8 mouse cellular contexts compared by ENCODE assay signal in genomic region chr7:25181331-25181790, GRCm38 (mm10). TPM values are rescaled to one million over a fixed set of nuclear protein-coding genes. Genes with fewer than 3 reads are reported as not detected.
DNase-seq lines count a peak whose midpoint lies in the region; ATAC-seq and TF ChIP-seq lines count a peak whose summit lies in the region.

No protein-coding gene starts in this region.

- H3K27ac ChIP-seq in embryonic facial prominence, embryonic 11.5 days (replicated peaks; ENCODE audit: low read depth, low read length): no peak overlapping the region
- H3K27ac ChIP-seq in liver, adult 2 months (replicated peaks; ENCODE audit: insufficient read depth, low read depth, low read length): no peak overlapping the region
- H3K27ac ChIP-seq in midbrain, postnatal 0 days (ENCODE audit: low read depth, low read length): no peak overlapping the region

- peaks cover 46% of the 10 kb centered on the region for H3K27me3 ChIP-seq in Patski
- peaks cover 52% of the 10 kb centered on the region for H3K27me3 ChIP-seq in embryonic facial prominence, embryonic 11.5 days (ENCODE audit: control insufficient read depth, insufficient read depth, low read length)
- peaks cover 15% of the 10 kb centered on the region for H3K27me3 ChIP-seq in liver, adult 2 months (ENCODE audit: control insufficient read depth, insufficient read depth, low read length)
- peaks cover 4% of the 10 kb centered on the region; the same call in 1 of the 2 replicates for H3K27me3 ChIP-seq in midbrain, postnatal 0 days (ENCODE audit: insufficient read depth, low read length)

- WGBS in embryonic facial prominence, embryonic 11.5 days: under 1% methylated on average over 15 of the region's 15 CpGs
- 5% methylated on average over 15 of the region's 15 CpGs for WGBS in liver, adult 2 months
- WGBS in midbrain, postnatal 0 days: under 1% methylated on average over 15 of the region's 15 CpGs

- H3K9ac ChIP-seq in embryonic facial prominence, embryonic 11.5 days (replicated peaks; ENCODE audit: low read length): no peak overlapping the region
- H3K9ac ChIP-seq in liver, adult 2 months (ENCODE audit: low read depth, low read length): no peak overlapping the region
- no peak overlapping the region for H3K9ac ChIP-seq in midbrain, postnatal 0 days (replicated peaks; ENCODE audit: low read length, poor library complexity, severe bottlenecking)

- H3K4me2 ChIP-seq in embryonic facial prominence, embryonic 11.5 days (ENCODE audit: low read depth, low read length): peak overlapping the region; percentile 16; the same call in 1 of the 2 replicates
- H3K4me2 ChIP-seq in midbrain, postnatal 0 days (ENCODE audit: low read depth, low read length, poor library complexity, severe bottlenecking): peak overlapping the region; percentile 66

- no peak overlapping the region for H3K4me3 ChIP-seq in embryonic facial prominence, embryonic 11.5 days (ENCODE audit: low read depth, low read length)
- H3K4me3 ChIP-seq in liver, adult 2 months (ENCODE audit: insufficient read depth, low read depth, low read length): no peak overlapping the region
- peak overlapping the region; percentile 30 for H3K4me3 ChIP-seq in midbrain, postnatal 0 days (ENCODE audit: low read depth, low read length)

- H3K79me2 ChIP-seq in liver, adult 2 months (ENCODE audit: control insufficient read depth, insufficient read depth, low read length): no peaks in the 10 kb centered on the region

- intact Hi-C loops in heart, postnatal 25 days (cut with DNase I): no loop called here

- TF ChIP-seq CTCF in Patski (IDR thresholded peaks at IDR 0.05): peak; percentile 69
- peak; percentile 74 for TF ChIP-seq CTCF in liver, adult 2 months (IDR thresholded peaks at IDR 0.05; ENCODE audit: low read depth, low read length)
- TF ChIP-seq CTCF in midbrain, postnatal 0 days (IDR thresholded peaks at IDR 0.05): peak; percentile 71

- CTCF ChIA-PET in Patski (lab: Charles Lee): no interaction called here

- no peak for ATAC-seq in Patski
- ATAC-seq in embryonic facial prominence, embryonic 11.5 days (replicated peaks; ENCODE audit: insufficient number of reproducible peaks, low FRiP score, low TSS enrichment, low read depth): 0 out of 2 replicates have a peak, but pooled peaks have one; percentile 20
- no peak for ATAC-seq in midbrain, postnatal 0 days (ENCODE audit: low FRiP score)

- POLR2A ChIA-PET in Patski (lab: Charles Lee): no interaction called here

- no peaks in the 10 kb centered on the region for H3K36me3 ChIP-seq in embryonic facial prominence, embryonic 11.5 days (replicated peaks; ENCODE audit: control insufficient read depth, insufficient read depth, low read depth, low read length)
- no peaks in the 10 kb centered on the region for H3K36me3 ChIP-seq in liver, adult 2 months (ENCODE audit: control insufficient read depth, insufficient read depth, low read length)
- H3K36me3 ChIP-seq in midbrain, postnatal 0 days (ENCODE audit: insufficient read depth, low read length): no peaks in the 10 kb centered on the region

- no peak for TF ChIP-seq POLR2A in liver, adult 2 months (IDR thresholded peaks at IDR 0.05; ENCODE audit: extremely low read depth, insufficient read depth, low read length)

- in situ Hi-C loops in Patski (cut with MboI; ENCODE audit: low pct_unique_long_range_greater_than_20kb): loop anchor here (5.0 to 25.0 kb wide), 2 partner anchors 49 to 406 kb away; no protein-coding TSS in a partner anchor

- DNase-seq in heart, adult 18-20 months: peak; percentile 42 to 47
- no peak for DNase-seq in heart, postnatal 25 days (ENCODE audit: low spot score)
- no peak for DNase-seq in Patski (ENCODE audit: low read depth, low spot score)
- DNase-seq in embryonic facial prominence, embryonic 11.5 days (ENCODE audit: low spot score): peak; percentile 60
- peak; percentile 44 for DNase-seq in heart, postnatal 4 days
- no peak for DNase-seq in liver, adult 2 months (ENCODE audit: extremely low read depth, low read depth, low spot score)
- peak; percentile 28 for DNase-seq in midbrain, postnatal 0 days (ENCODE audit: low spot score)
- peak; percentile 9 to 57 for DNase-seq in thymus, postnatal 10 days (ENCODE audit: low spot score in 2 of 2)

- no peaks in the 10 kb centered on the region for H3K9me3 ChIP-seq in embryonic facial prominence, embryonic 11.5 days (replicated peaks; ENCODE audit: control insufficient read depth, low read length)
- no peaks in the 10 kb centered on the region for H3K9me3 ChIP-seq in midbrain, postnatal 0 days (ENCODE audit: low read length)

- H3K4me1 ChIP-seq in embryonic facial prominence, embryonic 11.5 days (ENCODE audit: control insufficient read depth, insufficient read depth, low read length): peaks cover 4% of the 10 kb centered on the region
- H3K4me1 ChIP-seq in liver, adult 2 months (ENCODE audit: control insufficient read depth, insufficient read depth, low read length): no peaks in the 10 kb centered on the region
- H3K4me1 ChIP-seq in midbrain, postnatal 0 days (ENCODE audit: insufficient read depth, low read length): peaks cover 6% of the 10 kb centered on the region

RNA-seq across cellular contexts. Expression of gene Pou2f2, which starts 1.8 kb away (rescaled TPM):
- 1 to 10 TPM in 1 of 2 experiments, under 1 TPM in 1; 0.25 to 1.5 TPM for total RNA-seq in heart, adult 18-20 months (2021)
- under 1 TPM; 0.60 to 0.61 TPM for total RNA-seq in heart, postnatal 25 days (2021)
- 0.09 TPM for polyA plus RNA-seq in Patski (2021)
- polyA plus RNA-seq in embryonic facial prominence, embryonic 11.5 days (2014; fragmentation: Nextera tagmentation; extraction: Ambion mirVana): 4.2 and 9.8 TPM in 2 replicates
- under 1 TPM; 0.36 to 0.79 TPM for total RNA-seq in heart, postnatal 4 days (2021)
- total RNA-seq in liver, adult 2 months (2014; rRNA removed): 0.34 and 0.37 TPM in 2 replicates
- 0.44 and 1.2 TPM in 2 replicates for polyA plus RNA-seq in liver, adult 2 months (2012; rRNA removed)
- total RNA-seq in midbrain, postnatal 0 days (2014; rRNA removed): 7.6 and 9.0 TPM in 2 replicates
- polyA plus RNA-seq in midbrain, postnatal 0 days (2015; fragmentation: Nextera tagmentation; extraction: Ambion mirVana): 28.9 and 35.9 TPM in 2 replicates

RNA-seq across cellular contexts. Expression of gene Dedd2, which starts 39.1 kb away (rescaled TPM):
- total RNA-seq in heart, adult 18-20 months (2021): 10 to 100 TPM; 19.6 to 19.9 TPM
- 10 to 100 TPM; 13.6 to 20.2 TPM for total RNA-seq in heart, postnatal 25 days (2021)
- polyA plus RNA-seq in Patski (2021): 18.1 TPM
- 7.7 and 7.9 TPM in 2 replicates for polyA plus RNA-seq in embryonic facial prominence, embryonic 11.5 days (2014; fragmentation: Nextera tagmentation; extraction: Ambion mirVana)
- 1 to 10 TPM; 7.2 to 9.6 TPM for total RNA-seq in heart, postnatal 4 days (2021)
- total RNA-seq in liver, adult 2 months (2014; rRNA removed): 20.2 and 24.6 TPM in 2 replicates
- 27.9 and 35.4 TPM in 2 replicates for polyA plus RNA-seq in liver, adult 2 months (2012; rRNA removed)
- 25.9 and 27.8 TPM in 2 replicates for total RNA-seq in midbrain, postnatal 0 days (2014; rRNA removed)
- 17.7 and 18.7 TPM in 2 replicates for polyA plus RNA-seq in midbrain, postnatal 0 days (2015; fragmentation: Nextera tagmentation; extraction: Ambion mirVana)

RNA-seq across cellular contexts. Expression of gene Zfp526, which starts 39.9 kb away (rescaled TPM):
- total RNA-seq in heart, adult 18-20 months (2021): 1 to 10 TPM; 6.3 to 7.4 TPM
- total RNA-seq in heart, postnatal 25 days (2021): 1 to 10 TPM; 8.0 to 9.1 TPM
- polyA plus RNA-seq in Patski (2021): 7.6 TPM
- 2.5 and 3.5 TPM in 2 replicates for polyA plus RNA-seq in embryonic facial prominence, embryonic 11.5 days (2014; fragmentation: Nextera tagmentation; extraction: Ambion mirVana)
- total RNA-seq in heart, postnatal 4 days (2021): 10 to 100 TPM in 1 of 2 experiments, 1 to 10 TPM in 1; 9.9 to 10.2 TPM
- total RNA-seq in liver, adult 2 months (2014; rRNA removed): 2.2 and 2.6 TPM in 2 replicates
- 3.4 and 4.7 TPM in 2 replicates for polyA plus RNA-seq in liver, adult 2 months (2012; rRNA removed)
- 8.1 and 9.5 TPM in 2 replicates for total RNA-seq in midbrain, postnatal 0 days (2014; rRNA removed)
- 0.94 and 1.0 TPM in 2 replicates for polyA plus RNA-seq in midbrain, postnatal 0 days (2015; fragmentation: Nextera tagmentation; extraction: Ambion mirVana)

RNA-seq across cellular contexts. Expression of gene Gsk3a, which starts 56.3 kb away (rescaled TPM):
- total RNA-seq in heart, adult 18-20 months (2021): 10 to 100 TPM; 61.4 to 68.5 TPM
- total RNA-seq in heart, postnatal 25 days (2021): 10 to 100 TPM; 62.6 to 64.6 TPM
- polyA plus RNA-seq in Patski (2021): 93.7 TPM
- polyA plus RNA-seq in embryonic facial prominence, embryonic 11.5 days (2014; fragmentation: Nextera tagmentation; extraction: Ambion mirVana): 12.6 and 15.7 TPM in 2 replicates
- 10 to 100 TPM; 68.2 to 70.9 TPM for total RNA-seq in heart, postnatal 4 days (2021)
- 9.1 and 11.4 TPM in 2 replicates for total RNA-seq in liver, adult 2 months (2014; rRNA removed)
- 69.3 and 74.5 TPM in 2 replicates for polyA plus RNA-seq in liver, adult 2 months (2012; rRNA removed)
- 155 and 169 TPM in 2 replicates for total RNA-seq in midbrain, postnatal 0 days (2014; rRNA removed)
- 20.3 and 20.6 TPM in 2 replicates for polyA plus RNA-seq in midbrain, postnatal 0 days (2015; fragmentation: Nextera tagmentation; extraction: Ambion mirVana)

Comparison
In these comparisons a context has a peak if more than half of its experiments do, and no peak if none do; other contexts are left out.
1. DNase-seq: peak in heart, adult 18-20 months (2 of 2), embryonic facial prominence, embryonic 11.5 days (single experiment), heart, postnatal 4 days (single experiment), midbrain, postnatal 0 days (single experiment) and thymus, postnatal 10 days (2 of 2); none in heart, postnatal 25 days (single experiment), Patski (single experiment) and liver, adult 2 months (single experiment).
2. Peak in every context shown above with its lines, with median percentiles within 50 percentile points of each other: CTCF ChIP-seq.